Mouse (Mus musculus): ENCODE results near the gene Hsd17b14.
"Not testable (repeated sequence)": the region's sequence is repeated elsewhere in the genome, so short reads cannot be mapped to it uniquely, and the experiment has no call there.

The Hsd17b14 gene

GRCm38 (mm10) chr7:45554744-45555143, at the start of gene Hsd17b14:
Gene Hsd17b14 (plus strand): TSS chr7:45554893.
- DNase-seq (ENCODE audit: low spot score), result no peak

DNA sequence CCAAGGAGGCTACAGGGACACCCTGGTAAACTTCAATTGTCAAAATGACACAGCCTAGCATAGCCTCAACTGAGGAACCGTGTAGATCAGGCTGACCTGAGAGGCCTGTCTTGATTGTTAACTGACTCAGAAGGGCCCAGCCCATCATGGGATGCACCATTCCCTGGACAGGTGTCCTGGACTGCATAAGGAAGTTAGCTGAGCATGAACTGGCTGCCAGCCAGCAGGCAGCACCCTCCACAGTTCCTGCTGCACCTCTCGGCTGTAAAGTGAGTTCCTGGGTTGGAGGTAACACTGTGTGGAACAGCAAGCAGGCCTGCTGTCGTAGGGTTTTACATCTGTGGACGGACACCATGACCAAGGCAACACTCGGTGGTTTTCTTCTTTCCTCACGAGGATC, 47.1 kb upstream of the Hsd17b14 start:
- no peak for DNase-seq (ENCODE audit: low spot score)

GRCm38 (mm10) chr7:45508561-45508960, 46.1 kb upstream of the Hsd17b14 start:
- DNase-seq (ENCODE audit: low spot score), result peak; percentile 50

GRCm38 (mm10) chr7:45509181-45509882, 45.4 kb upstream of the Hsd17b14 start:
- DNase-seq (ENCODE audit: low spot score), result no peak

- peak; percentile 92 for DNase-seq (ENCODE audit: low spot score)
These were observed 44.5 kb upstream of the Hsd17b14 start, which contains the start of gene Nucb1 for GRCm38 (mm10) chr7:45509912-45510787. Gene Nucb1 (minus strand): TSS chr7:45510406.

DNA sequence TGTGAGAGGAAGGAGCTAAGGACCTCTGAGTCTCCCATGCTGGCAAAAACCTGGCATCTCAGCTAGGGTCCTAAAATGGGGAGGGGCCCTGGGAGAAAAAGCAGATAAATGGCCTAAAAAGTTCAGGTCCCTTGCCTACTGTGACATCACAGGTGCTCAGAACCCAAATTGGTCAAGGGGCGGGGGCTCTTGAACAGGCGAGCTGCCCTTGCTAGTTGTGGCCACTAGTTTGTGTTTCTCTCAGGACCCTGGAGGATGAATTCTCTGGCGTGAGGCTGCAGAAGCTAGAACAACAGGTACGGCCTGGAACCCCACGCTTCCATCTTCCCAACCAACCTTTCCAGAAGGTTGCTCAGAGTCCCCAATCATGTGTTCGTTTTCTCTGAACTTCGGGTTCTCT, 40.3 kb upstream of the Hsd17b14 start:
- no peak for DNase-seq (ENCODE audit: low spot score)

DNA sequence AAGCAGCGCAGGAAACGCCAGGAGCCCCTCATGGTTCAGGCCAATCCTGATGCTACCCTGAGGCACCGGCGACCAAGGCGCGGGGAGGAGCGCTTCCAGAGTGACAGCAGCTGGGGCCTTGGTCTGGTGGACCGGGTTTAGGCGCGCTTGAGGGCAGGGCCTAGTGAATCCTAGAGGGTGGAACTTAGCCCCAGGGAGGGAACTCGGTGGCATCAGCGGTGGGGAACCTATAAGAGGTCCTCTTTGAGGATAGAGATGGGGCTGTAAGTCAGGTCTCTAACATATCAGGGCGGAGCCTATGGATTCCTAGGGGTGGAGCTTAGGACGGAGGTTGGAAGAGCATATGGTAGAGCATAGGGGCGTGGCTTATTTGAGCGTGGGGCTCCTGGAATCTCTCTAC, 39.3 kb upstream of the Hsd17b14 start:
- DNase-seq (ENCODE audit: low spot score), result peak; percentile 27

DNA sequence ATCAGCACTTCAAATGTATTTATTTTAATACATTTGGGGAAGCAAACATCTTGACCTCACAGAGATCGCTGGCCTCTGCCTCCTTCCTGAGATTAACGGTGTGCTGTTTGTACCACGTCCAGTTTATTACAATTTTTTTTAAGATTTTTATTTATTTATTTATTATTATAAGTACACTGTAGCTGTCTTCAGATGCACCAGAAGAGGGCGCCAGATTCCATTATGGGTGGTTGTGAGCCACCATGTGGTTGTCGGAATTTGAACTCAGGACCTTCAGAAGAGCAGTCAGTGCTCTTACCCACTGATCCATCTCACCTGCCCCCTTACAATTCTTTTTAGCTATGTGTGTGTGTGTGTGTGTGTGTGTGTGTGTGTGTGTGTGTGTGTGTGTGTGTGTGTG, 37.8 kb upstream of the Hsd17b14 start:
- DNase-seq (ENCODE audit: low spot score), result not testable (repeated sequence)

- no peak for DNase-seq (ENCODE audit: low spot score)
These were observed 36.1 kb upstream of the Hsd17b14 start for GRCm38 (mm10) chr7:45518618-45519017.

DNA sequence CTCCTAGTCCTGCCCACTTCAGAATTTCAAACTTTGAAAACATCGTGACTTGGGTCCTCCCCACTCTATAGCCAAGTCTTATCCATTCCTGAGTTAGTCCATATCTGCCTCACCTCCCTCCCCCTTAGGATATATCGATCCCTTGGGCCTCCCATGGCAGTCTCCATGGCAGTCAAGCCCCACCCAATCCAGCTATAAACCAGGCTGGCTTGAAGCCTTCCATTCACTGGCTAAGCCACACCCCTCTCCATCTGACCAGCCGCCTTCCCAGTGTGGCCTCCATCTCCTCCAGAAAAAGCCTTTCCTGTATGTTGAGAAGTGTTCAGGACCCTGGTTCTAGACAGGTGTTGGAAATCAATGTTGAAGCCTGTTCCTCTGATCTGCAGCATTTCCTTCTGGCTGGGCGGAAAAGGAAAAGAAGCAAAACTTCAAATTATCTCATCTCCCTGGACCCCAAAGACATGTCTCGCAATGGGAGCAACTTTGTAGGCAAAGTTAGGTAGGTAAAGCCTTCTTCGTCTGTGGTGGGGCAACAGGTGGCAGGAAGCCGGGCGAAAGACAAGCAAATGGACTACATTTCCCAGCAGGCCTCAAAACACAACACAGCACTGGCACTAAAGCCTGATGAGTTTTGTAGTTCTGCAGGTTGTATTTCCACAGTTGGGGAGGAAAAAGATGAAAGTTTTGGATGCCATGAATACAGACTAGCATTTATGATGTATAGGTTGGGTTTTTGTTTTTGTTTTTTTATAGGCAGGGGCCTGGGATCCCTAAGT, 35.2 kb upstream of the Hsd17b14 start:
- DNase-seq (ENCODE audit: low spot score), result no peak

- DNase-seq (ENCODE audit: low spot score), result no peak
These were observed 34.1 kb upstream of the Hsd17b14 start for GRCm38 (mm10) chr7:45520605-45521004.

DNA sequence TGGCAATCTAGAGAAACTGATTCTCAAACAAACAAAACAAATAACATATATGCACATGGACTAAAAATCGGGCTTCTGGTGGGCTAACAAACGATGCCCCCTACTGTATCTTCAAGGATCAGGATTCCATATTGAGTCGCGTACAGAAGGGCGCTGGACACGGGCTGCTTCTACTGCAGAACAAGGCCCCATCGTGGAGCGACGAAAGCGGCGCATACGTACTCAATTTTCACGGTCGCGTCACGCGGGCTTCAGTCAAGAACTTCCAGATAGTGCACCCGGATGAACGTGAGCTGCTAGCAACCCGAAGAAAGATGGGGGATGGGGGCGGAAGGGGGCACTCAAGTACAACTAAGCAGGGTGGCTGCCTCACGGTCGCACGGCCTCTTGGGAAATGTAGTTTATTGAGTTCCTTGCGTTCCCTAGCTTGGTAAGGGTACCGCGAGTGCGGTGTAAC, 32.9 kb upstream of the Hsd17b14 start:
- peak; percentile 74 for DNase-seq (ENCODE audit: low spot score)

GRCm38 (mm10) chr7:45522194-45522752, 32.4 kb upstream of the Hsd17b14 start:
- no peak for DNase-seq (ENCODE audit: low spot score)

- peak; percentile 41 for DNase-seq (ENCODE audit: low spot score)
These were observed 31.6 kb upstream of the Hsd17b14 start for GRCm38 (mm10) chr7:45522957-45523676.

GRCm38 (mm10) chr7:45523678-45524170, 31.0 kb upstream of the Hsd17b14 start:
- DNase-seq (ENCODE audit: low spot score), result no peak

DNA sequence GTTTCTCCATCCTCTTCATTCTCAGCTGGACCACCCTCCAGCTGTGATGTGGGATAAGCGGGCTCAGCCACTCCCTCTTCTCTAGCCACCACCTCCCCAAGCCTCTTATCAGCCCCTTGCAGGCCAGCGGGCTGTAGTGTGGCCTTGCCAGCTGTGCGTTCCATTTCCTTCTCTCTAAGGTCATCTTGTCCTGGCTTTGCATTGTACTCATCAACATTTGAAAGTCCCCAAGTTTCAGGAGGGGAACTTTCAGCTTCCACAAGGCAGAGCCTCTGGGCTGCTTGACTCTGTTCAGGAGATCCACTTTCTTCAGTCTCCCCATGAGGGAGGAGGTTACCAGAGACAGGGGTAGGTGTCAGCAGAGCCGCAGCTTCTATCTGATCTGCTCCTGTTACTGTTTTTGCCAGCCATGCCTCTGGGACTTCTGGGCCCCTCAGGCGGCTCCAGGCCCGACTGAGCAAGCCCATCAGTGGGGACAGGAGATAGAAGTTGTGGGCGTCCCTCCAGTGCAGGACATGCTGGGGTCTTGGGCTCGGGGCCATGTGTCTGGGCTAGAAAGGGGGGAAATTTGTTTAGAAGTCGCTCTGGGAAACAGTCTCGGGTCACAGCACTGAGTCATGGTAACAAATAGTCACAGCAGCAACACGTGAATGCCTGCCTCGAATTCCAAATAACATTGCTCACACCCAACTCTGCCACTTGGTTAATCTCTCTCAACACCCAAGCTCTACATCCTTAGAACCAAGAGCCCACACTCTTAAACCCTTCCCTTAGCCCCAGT, 29.7 kb upstream of the Hsd17b14 start:
- peak; percentile 82 for DNase-seq (ENCODE audit: low spot score)

GRCm38 (mm10) chr7:45525809-45526473, 28.8 kb upstream of the Hsd17b14 start, which contains the start of the genes Ppp1r15a and Plekha4:
Gene Ppp1r15a (minus strand): TSS chr7:45526268.
Gene Plekha4 (plus strand): TSS chr7:45526330.
- DNase-seq (ENCODE audit: low spot score), result peak; percentile 98

GRCm38 (mm10) chr7:45526474-45527120, 28.1 kb upstream of the Hsd17b14 start:
- peak; percentile 43 for DNase-seq (ENCODE audit: low spot score)

DNA sequence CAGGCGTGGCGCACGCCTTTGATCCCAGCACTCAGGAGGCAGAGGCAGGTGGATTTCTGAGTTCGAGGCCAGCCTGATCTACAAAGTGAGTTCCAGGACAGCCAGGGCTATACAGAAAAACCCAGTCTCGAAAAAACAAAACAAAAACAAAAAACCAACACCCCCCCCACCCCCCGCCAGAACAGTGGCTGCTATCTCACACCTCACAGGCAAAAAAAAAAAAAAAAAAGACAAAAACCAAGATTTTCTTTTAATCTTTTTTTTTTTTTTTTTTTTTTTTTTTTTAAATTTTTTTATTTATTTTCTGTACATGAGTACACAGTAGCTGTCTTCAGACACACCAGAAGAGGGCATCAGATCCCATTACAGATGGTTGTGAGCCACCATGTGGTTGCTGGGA, 27.5 kb upstream of the Hsd17b14 start:
- DNase-seq (ENCODE audit: low spot score), result not testable (repeated sequence)

Data from spleen, adult 12 weeks (tissue).